31 mouse cellular contexts compared by ENCODE assay signal in genomic region chr3:145554388-145554787, GRCm38 (mm10).
"Had no signal": no experiment of that assay in that cellular context is flagged by ENCODE, and none has a peak within 500 bp of the region (broad histone marks: within the 10 kb centered on the region; RNA-seq: fewer than 3 reads in every experiment).

No protein-coding gene starts in this region.

- H3K36me3 ChIP-seq: limb, embryonic 10.5 days; limb, embryonic 12.5 days; limb, embryonic 13.5 days; limb, embryonic 15.5 days; liver, embryonic 13.5 days; liver, embryonic 15.5 days; lung, embryonic 15.5 days; midbrain, embryonic 10.5 days; midbrain, embryonic 12.5 days; midbrain, embryonic 13.5 days; midbrain, embryonic 15.5 days; neural tube, embryonic 12.5 days had no signal

- DNase-seq: left cerebral cortex, postnatal 4 days; liver; liver, embryonic 13.5 days; liver, postnatal 0 days; lung, adult 18-20 months; lung, adult 2 months; lung, embryonic 14.5 days; lung, postnatal 10 days; lung, postnatal 14 days; lung, postnatal 36 days; lung, postnatal 4 days; midbrain, embryonic 14.5 days had no signal

- ATAC-seq: liver, postnatal 0 days; lung, postnatal 0 days; midbrain, embryonic 13.5 days; midbrain, embryonic 15.5 days; midbrain, embryonic 16.5 days had no signal

- H3K27ac ChIP-seq: limb, embryonic 10.5 days; limb, embryonic 12.5 days; limb, embryonic 13.5 days; limb, embryonic 15.5 days; liver, embryonic 13.5 days; liver, embryonic 14.5 days; liver, embryonic 15.5 days; lung, embryonic 15.5 days; macrophage; midbrain, embryonic 10.5 days; midbrain, embryonic 12.5 days; midbrain, embryonic 13.5 days; midbrain, embryonic 15.5 days; neural tube, embryonic 12.5 days had no signal

- H3K9ac ChIP-seq: limb, embryonic 12.5 days; limb, embryonic 13.5 days; limb, embryonic 15.5 days; liver, embryonic 13.5 days; liver, embryonic 14.5 days; liver, embryonic 15.5 days; liver, postnatal 0 days; lung, embryonic 14.5 days; lung, embryonic 15.5 days; midbrain, embryonic 12.5 days; midbrain, embryonic 13.5 days; midbrain, embryonic 15.5 days; neural tube, embryonic 12.5 days had no signal

- H3K4me2 ChIP-seq: limb, embryonic 12.5 days; limb, embryonic 13.5 days; limb, embryonic 15.5 days; liver, embryonic 11.5 days; liver, embryonic 13.5 days; liver, embryonic 15.5 days; lung, embryonic 14.5 days; lung, embryonic 15.5 days; midbrain, embryonic 11.5 days; midbrain, embryonic 12.5 days; midbrain, embryonic 13.5 days; midbrain, embryonic 15.5 days; neural tube, embryonic 12.5 days had no signal

- H3K9me3 ChIP-seq: limb, embryonic 10.5 days; limb, embryonic 13.5 days; limb, embryonic 15.5 days; liver, embryonic 13.5 days; liver, embryonic 15.5 days; lung, embryonic 15.5 days; midbrain, embryonic 10.5 days; midbrain, embryonic 12.5 days; midbrain, embryonic 13.5 days; midbrain, embryonic 15.5 days; neural tube, embryonic 12.5 days had no signal

- H3K4me1 ChIP-seq: liver, embryonic 13.5 days; liver, embryonic 15.5 days; lung, embryonic 15.5 days; megakaryocyte, embryonic 14.5 days; midbrain, embryonic 10.5 days; midbrain, embryonic 12.5 days; midbrain, embryonic 13.5 days; midbrain, embryonic 15.5 days; neural tube, embryonic 12.5 days had no signal

- H3K4me3 ChIP-seq: limb, embryonic 10.5 days; limb, embryonic 12.5 days; limb, embryonic 13.5 days; limb, embryonic 15.5 days; liver, embryonic 13.5 days; liver, embryonic 15.5 days; lung, embryonic 15.5 days; megakaryocyte, embryonic 14.5 days; midbrain, embryonic 10.5 days; midbrain, embryonic 12.5 days; midbrain, embryonic 13.5 days; midbrain, embryonic 15.5 days; myocyte; neural tube, embryonic 12.5 days had no signal

- H3K27me3 ChIP-seq: limb, embryonic 12.5 days; limb, embryonic 13.5 days; limb, embryonic 15.5 days; liver, embryonic 13.5 days; liver, embryonic 15.5 days; lung, embryonic 15.5 days; megakaryocyte, embryonic 14.5 days; midbrain, embryonic 12.5 days; midbrain, embryonic 13.5 days; midbrain, embryonic 15.5 days; neural tube, embryonic 12.5 days had no signal
